Mouse (Mus musculus): ENCODE data around the gene Socs1. TPM values are rescaled to one million over a fixed set of nuclear protein-coding genes. Genes with fewer than 3 reads are reported as not detected.

The Socs1 gene
- total RNA-seq, 1 experiment from 2014 or later, result 2.7 TPM

GRCm38 (mm10) chr16:10790702-10791101 lies 5.4 kb upstream of the Socs1 start, which contains the start of gene Prm3:
Gene Prm3 (minus strand): TSS chr16:10790914.
- no peak for ATAC-seq (replicated peaks in 1 of 2; ENCODE audit: insufficient read depth in 1 of 2, low FRiP score in 2 of 2, low TSS enrichment in 1 of 2, low read depth in 1 of 2, poor library complexity in 2 of 2, severe bottlenecking in 2 of 2)

- ATAC-seq (replicated peaks in 1 of 2; ENCODE audit: insufficient read depth in 1 of 2, low FRiP score in 2 of 2, low TSS enrichment in 1 of 2, low read depth in 1 of 2, poor library complexity in 2 of 2, severe bottlenecking in 2 of 2), result no peak
Measured at GRCm38 (mm10) chr16:10788866-10789265, 3.5 kb upstream of the Socs1 start.

- no peak for ATAC-seq (replicated peaks in 1 of 2; ENCODE audit: insufficient read depth in 1 of 2, low FRiP score in 2 of 2, low TSS enrichment in 1 of 2, low read depth in 1 of 2, poor library complexity in 2 of 2, severe bottlenecking in 2 of 2)
Measured at GRCm38 (mm10) chr16:10788271-10788670, 2.9 kb upstream of the Socs1 start, which contains the start of gene Tnp2. Gene Tnp2 (minus strand): TSS chr16:10788660.

- no peak for ATAC-seq (replicated peaks in 1 of 2; ENCODE audit: insufficient read depth in 1 of 2, low FRiP score in 2 of 2, low TSS enrichment in 1 of 2, low read depth in 1 of 2, poor library complexity in 2 of 2, severe bottlenecking in 2 of 2)
Measured at GRCm38 (mm10) chr16:10787548-10788058, 2.3 kb upstream of the Socs1 start.

GRCm38 (mm10) chr16:10786782-10787547 lies 1.6 kb upstream of the Socs1 start:
- no peak for ATAC-seq (replicated peaks in 1 of 2; ENCODE audit: insufficient read depth in 1 of 2, low FRiP score in 2 of 2, low TSS enrichment in 1 of 2, low read depth in 1 of 2, poor library complexity in 2 of 2, severe bottlenecking in 2 of 2)

- ATAC-seq (replicated peaks in 1 of 2; ENCODE audit: insufficient read depth in 1 of 2, low FRiP score in 2 of 2, low TSS enrichment in 1 of 2, low read depth in 1 of 2, poor library complexity in 2 of 2, severe bottlenecking in 2 of 2), result peak; percentile 47 to 61
Measured at GRCm38 (mm10) chr16:10786288-10786687, 952 bp upstream of the Socs1 start.

GRCm38 (mm10) chr16:10784793-10785370 lies 454 bp downstream of the Socs1 start:
- peak; percentile 37 to 47 for ATAC-seq (replicated peaks in 1 of 2; ENCODE audit: insufficient read depth in 1 of 2, low FRiP score in 2 of 2, low TSS enrichment in 1 of 2, low read depth in 1 of 2, poor library complexity in 2 of 2, severe bottlenecking in 2 of 2)

- ATAC-seq (replicated peaks in 1 of 2; ENCODE audit: insufficient read depth in 1 of 2, low FRiP score in 2 of 2, low TSS enrichment in 1 of 2, low read depth in 1 of 2, poor library complexity in 2 of 2, severe bottlenecking in 2 of 2), result no peak
Measured at GRCm38 (mm10) chr16:10783883-10784792, 1.2 kb downstream of the Socs1 start.

GRCm38 (mm10) chr16:10783451-10783850 lies 1.9 kb downstream of the Socs1 start:
- ATAC-seq (replicated peaks in 1 of 2; ENCODE audit: insufficient read depth in 1 of 2, low FRiP score in 2 of 2, low TSS enrichment in 1 of 2, low read depth in 1 of 2, poor library complexity in 2 of 2, severe bottlenecking in 2 of 2), result no peak

- 0 out of 4 replicates have a peak, but pooled peaks of 1 of the 2 experiments have one; percentile 9 for ATAC-seq (replicated peaks in 1 of 2; ENCODE audit: insufficient read depth in 1 of 2, low FRiP score in 2 of 2, low TSS enrichment in 1 of 2, low read depth in 1 of 2, poor library complexity in 2 of 2, severe bottlenecking in 2 of 2)
Measured at GRCm38 (mm10) chr16:10783152-10783434, 2.2 kb downstream of the Socs1 start.

GRCm38 (mm10) chr16:10782377-10783151 lies 2.8 kb downstream of the Socs1 start:
- no peak; a peak in 1 of 4 replicates for ATAC-seq (replicated peaks in 1 of 2; ENCODE audit: insufficient read depth in 1 of 2, low FRiP score in 2 of 2, low TSS enrichment in 1 of 2, low read depth in 1 of 2, poor library complexity in 2 of 2, severe bottlenecking in 2 of 2)

- no peak for ATAC-seq (replicated peaks in 1 of 2; ENCODE audit: insufficient read depth in 1 of 2, low FRiP score in 2 of 2, low TSS enrichment in 1 of 2, low read depth in 1 of 2, poor library complexity in 2 of 2, severe bottlenecking in 2 of 2)
Measured at GRCm38 (mm10) chr16:10781862-10782371, 3.4 kb downstream of the Socs1 start.

GRCm38 (mm10) chr16:10780631-10781120 lies 4.7 kb downstream of the Socs1 start:
- ATAC-seq (replicated peaks in 1 of 2; ENCODE audit: insufficient read depth in 1 of 2, low FRiP score in 2 of 2, low TSS enrichment in 1 of 2, low read depth in 1 of 2, poor library complexity in 2 of 2, severe bottlenecking in 2 of 2), result no peak

- no peak for ATAC-seq (replicated peaks in 1 of 2; ENCODE audit: insufficient read depth in 1 of 2, low FRiP score in 2 of 2, low TSS enrichment in 1 of 2, low read depth in 1 of 2, poor library complexity in 2 of 2, severe bottlenecking in 2 of 2)
Measured at GRCm38 (mm10) chr16:10777579-10778160, 7.7 kb downstream of the Socs1 start.

- no peak for ATAC-seq (replicated peaks in 1 of 2; ENCODE audit: insufficient read depth in 1 of 2, low FRiP score in 2 of 2, low TSS enrichment in 1 of 2, low read depth in 1 of 2, poor library complexity in 2 of 2, severe bottlenecking in 2 of 2)
Measured at GRCm38 (mm10) chr16:10776322-10776721, 9.0 kb downstream of the Socs1 start.

- ATAC-seq (replicated peaks in 1 of 2; ENCODE audit: insufficient read depth in 1 of 2, low FRiP score in 2 of 2, low TSS enrichment in 1 of 2, low read depth in 1 of 2, poor library complexity in 2 of 2, severe bottlenecking in 2 of 2), result peak in 1 of 2 experiments; percentile 17; a peak in 1 of 4 replicates
Measured at GRCm38 (mm10) chr16:10774726-10775125, 10.6 kb downstream of the Socs1 start.

Data from hematopoietic stem cell, adult 5-6 weeks (primary cell).